ENCODE assay signal across 9 mouse cellular contexts in genomic region chr8:105727397-105728124, GRCm38 (mm10). TPM values are rescaled to one million over a fixed set of nuclear protein-coding genes. Genes with fewer than 3 reads are reported as not detected.
DNase-seq lines count a peak whose midpoint lies in the region; ATAC-seq and TF ChIP-seq lines count a peak whose summit lies in the region.
"Had no signal": no experiment of that assay in that cellular context is flagged by ENCODE, and none has a peak within 500 bp of the region (broad histone marks: within the 10 kb centered on the region; RNA-seq: fewer than 3 reads in every experiment).

No protein-coding gene starts in this region.

- no peak overlapping the region for H3K4me3 ChIP-seq in liver, embryonic 12.5 days
- no peak overlapping the region for H3K4me3 ChIP-seq in stomach, postnatal 0 days (ENCODE audit: low read depth, low read length)
- H3K4me3 ChIP-seq: embryonic facial prominence, embryonic 12.5 days had no signal

- no peaks in the 10 kb centered on the region for H3K27me3 ChIP-seq in liver, embryonic 12.5 days (replicated peaks)
- H3K27me3 ChIP-seq in stomach, postnatal 0 days (ENCODE audit: control insufficient read depth, insufficient read depth, low read length), result no peaks in the 10 kb centered on the region
- H3K27me3 ChIP-seq: embryonic facial prominence, embryonic 12.5 days had no signal

- TF ChIP-seq EP300 in stomach, postnatal 0 days (optimal IDR thresholded peaks at IDR 0.05), result no peak

- no peaks in the 10 kb centered on the region for H3K36me3 ChIP-seq in liver, embryonic 12.5 days
- H3K36me3 ChIP-seq in stomach, postnatal 0 days (ENCODE audit: control insufficient read depth, insufficient read depth, low read length), result no peaks in the 10 kb centered on the region

- no peak for TF ChIP-seq CTCF in stomach, postnatal 0 days (IDR thresholded peaks at IDR 0.05; ENCODE audit: low read depth)

- ATAC-seq in liver, embryonic 12.5 days, result peak; percentile 72
- ATAC-seq in stomach, postnatal 0 days (ENCODE audit: low FRiP score, low TSS enrichment), result peak; percentile 83
- no peak for ATAC-seq in monocyte, adult 5-6 weeks (replicated peaks; ENCODE audit: insufficient number of reproducible peaks, low FRiP score, low TSS enrichment, poor library complexity, severe bottlenecking)

- peak; percentile 57 for DNase-seq in adrenal gland, adult 2 months
- DNase-seq in adrenal gland, postnatal 4 days (ENCODE audit: low spot score in 2 of 2), result no peak
- DNase-seq in T-cell, adult 2 months (ENCODE audit: low spot score), result peak; percentile 61
- DNase-seq in heart, postnatal 10 days, result peak; percentile 62 to 65
- DNase-seq in stomach, postnatal 0 days (ENCODE audit: low spot score), result no peak
- no peak for DNase-seq in urinary bladder, postnatal 10 days (ENCODE audit: low spot score)

- peak overlapping the region; percentile 15; the same call in 1 of the 2 replicates for H3K27ac ChIP-seq in liver, embryonic 12.5 days
- H3K27ac ChIP-seq in stomach, postnatal 0 days (replicated peaks), result peak overlapping the region; percentile 73
- H3K27ac ChIP-seq: embryonic facial prominence, embryonic 12.5 days had no signal

- no peaks in the 10 kb centered on the region for H3K9me3 ChIP-seq in liver, embryonic 12.5 days (replicated peaks)
- no peaks in the 10 kb centered on the region for H3K9me3 ChIP-seq in stomach, postnatal 0 days (ENCODE audit: control insufficient read depth, low read length)
- H3K9me3 ChIP-seq: embryonic facial prominence, embryonic 12.5 days had no signal

- no peak overlapping the region for H3K9ac ChIP-seq in liver, embryonic 12.5 days
- H3K9ac ChIP-seq in stomach, postnatal 0 days (ENCODE audit: low read length), result no peak overlapping the region
- H3K9ac ChIP-seq: embryonic facial prominence, embryonic 12.5 days had no signal

- WGBS in liver, embryonic 12.5 days (ENCODE audit: insufficient replicate concordance), result 44% methylated on average over 18 of the region's 18 CpGs
- 80% methylated on average over 18 of the region's 18 CpGs for WGBS in stomach, postnatal 0 days

- H3K4me2 ChIP-seq in liver, embryonic 12.5 days, result peak overlapping the region; percentile 18
- H3K4me2 ChIP-seq in stomach, postnatal 0 days (replicated peaks; ENCODE audit: low read depth), result no peak overlapping the region
- H3K4me2 ChIP-seq: embryonic facial prominence, embryonic 12.5 days had no signal

- peaks cover 25% of the 10 kb centered on the region for H3K4me1 ChIP-seq in liver, embryonic 12.5 days
- H3K4me1 ChIP-seq in stomach, postnatal 0 days (replicated peaks; ENCODE audit: control insufficient read depth, insufficient read depth), result no peaks in the 10 kb centered on the region
- H3K4me1 ChIP-seq: embryonic facial prominence, embryonic 12.5 days had no signal

- intact Hi-C loops in heart, postnatal 10 days (cut with DNase I), result no loop called here

RNA-seq across cellular contexts. Expression of gene Enkd1, which starts 19.6 kb away (rescaled TPM):
- 1 to 10 TPM; 2.9 to 6.8 TPM for total RNA-seq in adrenal gland, adult 2 months (2021)
- 9.7 and 12.9 TPM in 2 replicates for polyA plus RNA-seq in adrenal gland, adult 2 months (2012; rRNA removed)
- total RNA-seq in adrenal gland, postnatal 4 days (2021), result 10 to 100 TPM in 1 of 2 experiments, 1 to 10 TPM in 1; 9.8 to 11.7 TPM
- total RNA-seq in heart, postnatal 10 days (2021), result 1 to 10 TPM; 2.9 to 3.5 TPM
- polyA plus RNA-seq in liver, embryonic 12.5 days (2016; fragmentation: Nextera tagmentation; extraction: Ambion mirVana), result 11.2 and 12.4 TPM in 2 replicates
- polyA plus RNA-seq in stomach, postnatal 0 days (2015; fragmentation: Nextera tagmentation; extraction: Ambion mirVana), result 5.4 and 5.8 TPM in 2 replicates
- 0.43 to 1.6 TPM in 2 of 3 replicates, not detected in the other for total RNA-seq in monocyte, adult 5-6 weeks (2017)

RNA-seq across cellular contexts. Expression of gene 4933405L10Rik, which starts 20.1 kb away (rescaled TPM):
- not detected for total RNA-seq in adrenal gland, adult 2 months (2021)
- 0.10 TPM in 1 of 2 replicates, not detected in the other for polyA plus RNA-seq in adrenal gland, adult 2 months (2012; rRNA removed)
- not detected for total RNA-seq in adrenal gland, postnatal 4 days (2021)
- total RNA-seq in heart, postnatal 10 days (2021), result not detected
- polyA plus RNA-seq in liver, embryonic 12.5 days (2016; fragmentation: Nextera tagmentation; extraction: Ambion mirVana), result 0.23 TPM in 1 of 2 replicates, not detected in the other
- polyA plus RNA-seq in stomach, postnatal 0 days (2015; fragmentation: Nextera tagmentation; extraction: Ambion mirVana), result 0.08 and 0.13 TPM in 2 replicates
- not detected in 3 replicates for total RNA-seq in monocyte, adult 5-6 weeks (2017)

RNA-seq across cellular contexts. Expression of gene Pard6a, which starts 26.6 kb away (rescaled TPM):
- 10 to 100 TPM; 11.0 to 14.7 TPM for total RNA-seq in adrenal gland, adult 2 months (2021)
- polyA plus RNA-seq in adrenal gland, adult 2 months (2012; rRNA removed), result 20.2 and 21.3 TPM in 2 replicates
- total RNA-seq in adrenal gland, postnatal 4 days (2021), result 10 to 100 TPM; 10.8 TPM
- 1 to 10 TPM; 7.1 to 9.1 TPM for total RNA-seq in heart, postnatal 10 days (2021)
- 9.2 and 10.8 TPM in 2 replicates for polyA plus RNA-seq in liver, embryonic 12.5 days (2016; fragmentation: Nextera tagmentation; extraction: Ambion mirVana)
- polyA plus RNA-seq in stomach, postnatal 0 days (2015; fragmentation: Nextera tagmentation; extraction: Ambion mirVana), result 12.4 and 13.0 TPM in 2 replicates
- 21.3 to 28.7 TPM (median 21.4 TPM) in 3 replicates for total RNA-seq in monocyte, adult 5-6 weeks (2017)

RNA-seq across cellular contexts. Expression of gene Acd, which starts 26.7 kb away (rescaled TPM):
- total RNA-seq in adrenal gland, adult 2 months (2021), result 10 to 100 TPM; 21.7 to 28.7 TPM
- polyA plus RNA-seq in adrenal gland, adult 2 months (2012; rRNA removed), result 39.9 and 41.9 TPM in 2 replicates
- total RNA-seq in adrenal gland, postnatal 4 days (2021), result 10 to 100 TPM; 32.2 to 36.0 TPM
- total RNA-seq in heart, postnatal 10 days (2021), result 10 to 100 TPM; 20.8 to 21.2 TPM
- polyA plus RNA-seq in liver, embryonic 12.5 days (2016; fragmentation: Nextera tagmentation; extraction: Ambion mirVana), result 32.3 and 34.1 TPM in 2 replicates
- polyA plus RNA-seq in stomach, postnatal 0 days (2015; fragmentation: Nextera tagmentation; extraction: Ambion mirVana), result 26.7 and 30.7 TPM in 2 replicates
- total RNA-seq in monocyte, adult 5-6 weeks (2017), result 8.7 to 25.2 TPM (median 9.7 TPM) in 3 replicates

RNA-seq across cellular contexts. Expression of gene Gfod2, which starts 30.9 kb away (rescaled TPM):
- total RNA-seq in adrenal gland, adult 2 months (2021), result 10 to 100 TPM in 1 of 2 experiments, 1 to 10 TPM in 1; 7.8 to 14.2 TPM
- polyA plus RNA-seq in adrenal gland, adult 2 months (2012; rRNA removed), result 8.1 and 9.6 TPM in 2 replicates
- 10 to 100 TPM in 1 of 2 experiments, 1 to 10 TPM in 1; 8.3 to 11.6 TPM for total RNA-seq in adrenal gland, postnatal 4 days (2021)
- total RNA-seq in heart, postnatal 10 days (2021), result 1 to 10 TPM; 4.6 to 9.9 TPM
- polyA plus RNA-seq in liver, embryonic 12.5 days (2016; fragmentation: Nextera tagmentation; extraction: Ambion mirVana), result 4.5 and 5.1 TPM in 2 replicates
- 14.5 and 16.9 TPM in 2 replicates for polyA plus RNA-seq in stomach, postnatal 0 days (2015; fragmentation: Nextera tagmentation; extraction: Ambion mirVana)
- total RNA-seq in monocyte, adult 5-6 weeks (2017), result 0.21 to 2.7 TPM in 2 of 3 replicates, not detected in the other

Comparison
In these comparisons a context has a peak if more than half of its experiments do, and no peak if none do; other contexts are left out.
1. DNase-seq: peak in adrenal gland, adult 2 months (single experiment), T-cell, adult 2 months (single experiment) and heart, postnatal 10 days (2 of 2); none in adrenal gland, postnatal 4 days (0 of 2), stomach, postnatal 0 days (single experiment) and urinary bladder, postnatal 10 days (single experiment).